Mouse (Mus musculus) ES-Bruce4 (cell line): ENCODE data around the gene Slc7a14.

ENCODE experiments used
- CTCF ChIP-seq: IDR thresholded peaks from one replicate; pipeline ENCODE4 v1.8.1; 2011; ENCODE audit warnings: low read depth, low read length
- EP300 ChIP-seq: IDR thresholded peaks from 2 replicates; pipeline ENCODE4 v1.6.1; 2011; ENCODE audit warnings: low read depth, low read length; ENCODE audit not compliant: insufficient read depth
- POLR2A ChIP-seq: IDR thresholded peaks from one replicate; pipeline ENCODE4 v1.8.1; 2011; ENCODE audit warnings: low read length; ENCODE audit not compliant: insufficient read depth

DNA sequence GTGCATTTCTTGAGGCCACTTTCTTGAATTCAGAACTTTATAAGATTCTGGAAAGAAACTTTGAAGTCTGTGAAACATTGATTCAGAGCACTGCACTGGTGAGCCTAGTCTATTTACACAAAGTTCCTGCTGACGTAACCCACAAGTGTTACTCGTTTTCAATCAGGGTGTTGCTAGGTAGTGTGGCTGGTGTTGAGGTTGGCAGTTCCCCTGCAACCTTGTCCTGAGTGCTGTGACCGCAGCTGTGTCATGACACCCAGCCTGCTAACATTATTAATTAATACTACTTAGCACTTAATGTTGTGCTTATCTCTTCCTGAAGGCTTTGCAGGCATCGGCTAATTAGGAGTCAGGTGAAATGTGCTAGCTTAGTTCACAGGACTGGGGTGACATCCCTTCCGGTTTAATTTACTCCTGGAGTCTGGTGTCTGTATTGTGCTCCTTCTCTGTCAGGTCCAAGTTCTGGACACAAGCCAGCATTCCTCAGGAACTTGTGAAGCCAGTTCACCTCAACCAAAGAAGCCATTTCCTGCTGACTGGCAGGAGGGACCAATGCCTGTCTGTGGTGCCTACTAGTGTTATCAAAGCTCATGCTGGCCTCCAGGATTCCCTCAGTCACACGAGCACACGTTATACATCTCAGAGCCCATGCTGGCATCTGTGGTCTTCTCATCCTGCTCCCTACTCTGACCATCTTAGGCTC is 50.5 kb downstream of the Slc7a14 start:
- TF ChIP-seq CTCF = no peak
- no peak for TF ChIP-seq POLR2A
- no peak for TF ChIP-seq EP300
